Mouse (Mus musculus) 416B (cell line): ENCODE measurements around the gene Rab40c.

ENCODE experiments used
- DNase-seq: peaks from one replicate; pipeline ENCODE4 v3.0.0; 2011; ENCODE audit warnings: low read depth

Gene Rab40c

DNA sequence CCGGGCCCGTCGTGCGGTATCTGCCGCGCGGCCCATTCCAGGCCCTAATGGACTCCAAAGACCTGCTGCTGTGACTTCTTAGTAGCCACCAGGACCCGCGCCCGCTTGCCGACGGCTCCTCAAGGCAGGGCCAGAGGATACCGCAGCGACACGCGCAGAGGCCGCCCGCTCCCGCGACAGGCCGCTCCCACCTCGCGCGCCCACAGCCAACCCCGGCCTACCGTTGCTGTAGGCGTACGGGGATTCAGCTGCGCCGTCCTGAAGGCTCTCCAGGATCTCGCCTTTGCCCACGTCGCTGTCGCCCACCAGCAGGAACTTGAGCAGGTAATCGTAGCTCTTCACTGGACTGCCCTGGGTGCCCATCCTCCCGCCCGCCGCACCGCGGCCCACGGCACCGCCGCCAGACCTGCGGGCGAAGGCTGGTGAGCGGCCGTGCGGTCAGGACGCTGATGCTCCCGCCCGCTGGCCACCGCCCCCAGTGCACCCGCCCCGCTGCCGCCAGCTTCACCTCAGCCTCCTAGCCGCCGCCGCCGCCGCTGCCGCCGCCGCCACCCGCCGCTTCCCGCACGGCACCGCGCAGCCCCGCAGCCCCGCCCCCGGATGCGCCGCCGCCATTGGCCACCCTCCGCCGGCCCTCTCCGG lies at the start of gene Rab40c:
Gene Rab40c, minus strand, starts transcription at position 584 of the 642 bp plus-strand sequence.
- DNase-seq = peak; percentile 43

GRCm38 (mm10) chr17:25968176-25968575 lies 48.6 kb upstream of the Rab40c start:
- no peak for DNase-seq

GRCm38 (mm10) chr17:25967652-25968051 lies 48.1 kb upstream of the Rab40c start:
- no peak for DNase-seq

- no peak for DNase-seq
These were observed 44.7 kb upstream of the Rab40c start for GRCm38 (mm10) chr17:25964271-25964670.

DNA sequence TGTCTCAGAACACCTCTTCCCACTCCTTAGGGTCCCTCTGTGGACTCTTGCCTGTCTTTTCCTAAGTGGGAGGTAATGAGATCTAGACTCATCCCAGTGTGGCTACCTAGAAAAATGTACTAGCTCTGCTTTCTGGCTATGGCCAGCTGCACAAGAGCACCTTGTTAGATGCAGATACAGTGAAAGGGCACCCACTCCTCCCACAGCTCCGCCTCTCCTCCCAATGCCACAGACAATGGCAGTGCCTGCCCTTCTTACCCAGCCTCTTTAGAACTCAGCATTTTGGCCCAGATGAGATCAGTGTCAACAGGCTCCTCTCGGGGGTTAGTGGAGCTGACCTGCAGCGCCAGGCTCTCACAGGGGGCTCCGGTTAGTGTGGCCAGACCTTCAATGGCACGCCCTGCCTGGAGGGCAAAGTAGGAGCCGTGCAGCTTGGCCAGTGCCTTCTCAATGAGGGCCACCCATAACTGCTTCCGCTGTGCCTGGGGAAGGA lies 42.9 kb upstream of the Rab40c start:
- no peak for DNase-seq

DNA sequence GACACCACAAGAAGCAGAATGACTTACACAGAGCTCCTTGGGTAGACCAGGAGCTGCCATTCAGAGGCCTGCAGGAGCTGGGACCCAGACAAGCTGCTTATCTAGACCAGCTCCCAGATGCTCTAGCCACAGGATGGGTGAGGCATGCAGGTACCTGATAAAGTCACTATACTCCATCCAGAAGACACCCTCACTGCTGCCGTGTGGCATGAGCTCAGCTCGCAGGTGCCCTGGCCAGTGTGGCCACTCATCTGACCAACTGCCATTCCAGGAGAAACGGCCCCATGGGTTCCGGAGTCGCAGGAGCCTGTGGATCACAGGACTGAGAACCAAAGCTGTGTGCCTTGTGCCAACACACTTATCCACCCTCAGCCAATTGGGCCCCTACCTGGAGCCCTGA lies 42.0 kb upstream of the Rab40c start:
- peak; percentile 25 for DNase-seq

GRCm38 (mm10) chr17:25959630-25960467 lies 40.3 kb upstream of the Rab40c start:
- DNase-seq = no peak

DNA sequence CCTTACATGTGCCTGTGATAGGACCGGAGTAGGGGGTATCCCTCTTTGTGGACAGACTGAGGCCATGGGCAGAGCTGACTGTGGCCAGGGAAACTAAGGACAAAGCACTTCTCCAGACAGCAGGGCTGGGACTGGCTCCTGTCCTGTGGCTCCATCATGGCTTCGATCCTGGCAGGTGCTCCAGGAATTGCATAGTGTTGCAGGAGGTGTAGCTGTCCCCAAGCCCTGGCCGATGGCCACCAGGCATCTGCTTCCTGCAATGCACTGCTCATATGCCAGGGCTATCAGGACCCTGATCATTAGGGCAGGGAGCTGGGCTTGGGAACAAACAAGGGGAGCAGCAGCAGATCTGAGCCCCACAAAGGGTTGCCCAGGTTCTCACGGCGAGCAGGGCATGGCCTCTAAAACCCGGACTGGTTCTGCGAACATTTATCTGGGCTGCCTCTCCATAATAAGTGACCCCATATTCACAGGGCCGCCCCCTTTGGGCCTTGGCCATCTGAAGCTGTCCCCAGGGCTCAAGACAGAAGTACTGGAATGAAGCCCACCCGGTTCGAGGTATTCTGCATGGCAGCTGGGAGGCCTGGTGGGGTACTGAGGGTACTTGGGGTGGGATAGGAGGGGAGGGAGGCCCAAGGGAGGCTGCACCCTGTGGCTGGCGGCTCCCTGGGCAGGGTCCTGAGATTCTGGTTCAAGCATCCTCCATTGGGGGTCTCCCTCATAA lies 39.4 kb upstream of the Rab40c start:
- DNase-seq = no peak

DNA sequence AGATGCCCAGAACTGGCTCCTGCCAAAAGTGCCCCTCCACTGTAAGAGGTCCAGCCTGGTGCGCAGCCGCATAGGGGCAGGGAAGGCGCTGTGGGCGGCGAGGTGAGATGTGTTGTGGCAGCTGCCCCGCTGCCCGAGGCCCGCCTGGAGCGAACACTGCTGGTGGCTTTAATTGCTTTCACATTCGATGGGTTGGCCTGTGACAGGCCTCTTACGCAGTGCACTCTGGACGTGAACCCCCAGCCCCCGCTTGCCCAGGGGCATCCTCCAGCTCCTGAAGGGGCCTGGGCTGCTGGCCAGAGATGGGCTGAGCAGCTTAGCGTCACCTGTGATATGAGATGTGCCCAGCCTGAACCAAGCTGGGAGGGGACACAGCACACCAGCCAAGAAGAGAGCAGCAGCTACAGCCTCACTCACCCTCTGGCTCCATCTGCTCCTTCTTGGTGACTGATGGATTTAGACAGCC lies 38.1 kb upstream of the Rab40c start:
- DNase-seq = no peak

DNA sequence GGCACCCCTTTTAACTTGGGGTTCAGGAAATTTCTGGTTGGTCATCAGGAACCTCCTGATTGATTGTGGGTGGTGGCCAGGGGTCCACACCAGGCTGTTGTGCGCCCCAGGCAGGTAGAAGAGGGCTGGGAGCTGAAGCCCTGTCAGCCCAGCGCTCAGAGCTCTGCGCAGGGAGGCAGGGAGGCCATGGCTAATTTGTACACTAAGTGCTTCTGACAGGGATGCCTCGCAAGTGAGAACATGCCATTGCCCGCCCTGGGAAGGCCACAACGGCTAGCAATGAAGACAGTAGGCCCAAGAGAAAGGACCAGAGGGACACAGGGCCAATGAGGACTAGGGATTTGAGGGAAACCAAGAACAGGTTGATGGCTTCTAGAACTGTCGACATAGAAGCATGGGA lies 37.1 kb upstream of the Rab40c start:
- DNase-seq = no peak

DNA sequence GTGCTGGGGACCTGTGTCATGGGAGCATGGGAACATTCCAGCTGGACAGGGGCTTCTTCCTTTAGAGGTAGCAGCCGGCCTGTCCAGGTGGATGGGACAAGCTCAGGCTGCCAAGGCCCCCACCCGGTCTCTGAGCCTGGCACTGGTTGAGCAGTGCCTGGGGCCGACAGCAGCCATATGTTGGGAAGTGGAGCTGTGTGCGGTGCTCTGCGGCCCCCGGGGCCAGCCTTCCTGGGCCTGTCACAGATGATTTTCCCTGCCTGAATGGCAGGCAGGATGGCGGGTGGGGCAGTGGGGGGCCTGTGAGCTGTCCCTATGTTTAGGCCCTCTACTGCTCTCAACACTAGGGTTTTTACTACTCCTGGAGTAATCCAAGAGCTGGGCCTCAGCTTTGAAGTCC lies 36.7 kb upstream of the Rab40c start:
- no peak for DNase-seq

DNA sequence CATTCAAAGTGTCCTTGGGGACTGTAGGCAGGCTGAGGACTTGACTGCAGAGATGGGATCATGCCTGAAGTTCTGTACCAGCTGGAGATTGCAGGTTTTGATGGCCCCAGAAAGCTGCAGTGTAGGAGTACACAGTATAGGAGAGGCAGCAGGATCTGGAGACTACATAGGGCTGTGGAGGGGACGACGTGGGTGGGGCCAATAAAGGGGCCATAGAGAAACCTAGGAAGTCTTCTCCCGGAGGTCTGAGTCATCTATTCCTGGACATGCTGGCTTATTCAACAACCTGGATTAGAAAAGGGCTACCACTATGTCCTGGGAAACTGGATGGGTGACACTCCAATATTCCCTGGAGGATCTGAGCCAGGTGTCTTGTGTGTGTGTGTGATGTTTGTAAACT lies 36.2 kb upstream of the Rab40c start:
- no peak for DNase-seq

GRCm38 (mm10) chr17:25954671-25955070 lies 35.1 kb upstream of the Rab40c start:
- DNase-seq = no peak

DNA sequence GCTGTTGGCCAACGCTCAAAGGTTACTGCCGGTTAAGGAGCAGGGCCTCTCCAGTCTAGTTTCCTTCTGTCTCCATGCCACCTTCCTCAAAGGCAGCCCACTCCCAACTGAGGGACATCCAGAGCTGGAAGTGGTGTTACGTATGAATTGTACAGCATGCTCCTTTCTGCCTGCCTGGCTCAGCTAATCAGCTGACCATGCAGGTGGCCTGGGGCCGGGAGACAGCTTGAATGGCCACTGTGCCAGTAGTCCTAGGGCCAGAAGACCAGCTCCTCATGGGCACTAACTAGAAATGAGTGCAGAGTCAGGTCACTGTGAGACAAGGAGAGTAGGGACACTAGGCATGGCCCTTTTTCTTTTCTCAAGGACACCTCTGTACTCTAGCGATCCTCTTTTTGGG lies 33.6 kb upstream of the Rab40c start:
- no peak for DNase-seq

GRCm38 (mm10) chr17:25951803-25952623 lies 32.5 kb upstream of the Rab40c start, which contains the start of gene A930017K11Rik:
Gene A930017K11Rik, minus strand, starts transcription at chr17:25952565.
- DNase-seq = no peak

GRCm38 (mm10) chr17:25951225-25951802 lies 31.8 kb upstream of the Rab40c start:
- no peak for DNase-seq

DNA sequence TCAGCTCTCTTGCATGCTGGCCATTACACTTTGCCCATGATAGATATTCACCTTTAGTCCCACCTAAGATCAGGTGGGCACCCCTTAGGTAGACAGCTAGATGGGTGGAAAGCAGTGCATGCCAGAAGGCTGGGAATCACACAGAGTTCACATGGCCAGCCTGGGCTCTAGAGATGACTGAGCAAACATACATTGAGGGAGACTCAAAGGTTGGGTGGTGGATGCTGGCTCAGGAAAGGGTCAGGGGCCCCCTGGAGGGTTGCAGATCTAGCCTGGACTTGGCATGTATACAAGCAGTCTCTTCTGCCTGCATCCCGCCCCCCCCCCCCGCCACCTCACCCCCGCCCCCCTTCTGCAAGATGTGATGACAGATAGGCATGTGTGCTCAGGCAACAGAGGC lies 31.2 kb upstream of the Rab40c start:
- DNase-seq = no peak

DNA sequence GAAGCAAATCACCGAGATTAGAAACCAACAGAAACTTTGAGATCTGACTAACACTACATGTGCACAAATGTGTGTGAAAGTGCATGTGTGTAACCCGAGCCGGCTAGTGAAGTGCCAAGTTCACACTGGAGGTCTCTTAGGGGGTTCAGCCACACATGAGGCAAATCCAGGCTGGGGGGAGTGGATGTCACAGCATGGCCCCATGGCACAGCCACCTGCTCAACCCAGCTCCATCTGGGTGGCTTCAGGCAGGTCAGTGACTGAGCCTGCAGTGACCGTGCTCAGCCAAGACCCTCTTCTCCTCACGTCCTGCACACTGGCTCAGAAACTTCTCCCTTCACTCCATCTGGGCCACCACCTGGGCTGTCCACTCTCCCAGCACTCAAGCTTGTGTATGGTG lies 30.5 kb upstream of the Rab40c start:
- DNase-seq = no peak

GRCm38 (mm10) chr17:25948051-25948450 lies 28.5 kb upstream of the Rab40c start:
- DNase-seq = no peak

- no peak for DNase-seq
These were observed 28.0 kb upstream of the Rab40c start for GRCm38 (mm10) chr17:25947576-25947975.

DNA sequence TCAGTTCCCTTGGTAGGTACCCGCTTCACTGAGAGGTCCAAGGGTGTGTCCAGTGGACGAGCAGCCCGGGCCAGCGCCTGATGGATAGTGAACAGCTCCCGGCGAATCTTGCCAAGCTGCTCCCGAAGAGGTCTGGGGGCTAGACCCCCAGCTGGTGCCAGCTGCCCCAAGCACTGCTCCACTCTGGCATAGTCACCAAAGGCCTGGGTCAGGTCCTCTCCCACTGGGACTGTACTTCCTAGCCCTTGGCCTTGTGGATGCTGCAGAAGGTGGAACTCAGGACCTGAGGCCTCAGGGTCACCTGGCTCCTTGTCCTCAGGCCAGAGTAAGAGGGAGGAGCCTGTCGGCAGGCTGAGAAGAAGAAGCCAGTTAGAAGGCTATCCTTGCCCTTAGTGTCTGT lies 27.4 kb upstream of the Rab40c start:
- no peak for DNase-seq
